Mouse (Mus musculus): Measurements from ENCODE around the gene Lrrc30. TPM values are rescaled to one million over a fixed set of nuclear protein-coding genes. Genes with fewer than 3 reads are reported as not detected.

Gene Lrrc30
- polyA plus RNA-seq, 1 experiment from 2014 or later = 0.11 TPM

DNA sequence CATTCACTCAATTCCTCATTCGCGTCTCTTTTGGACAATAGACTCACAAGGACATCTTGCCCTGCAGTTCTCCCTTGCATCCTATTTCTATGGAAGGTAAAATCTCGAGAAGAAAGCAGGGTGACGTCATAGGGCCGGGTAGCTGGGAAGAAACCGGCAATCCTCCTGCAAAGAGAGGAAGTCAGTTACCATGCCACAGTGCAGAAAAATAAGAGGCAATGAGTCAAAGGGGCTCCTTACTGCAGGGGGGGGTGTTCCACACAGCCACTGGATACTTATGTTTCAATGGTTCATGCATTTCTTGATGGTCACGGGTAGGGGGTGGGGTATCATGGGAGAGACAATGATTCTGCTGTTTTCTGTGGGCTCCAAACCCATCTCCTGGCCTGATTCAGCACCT, 49.1 kb downstream of the Lrrc30 start:
- 52% methylated on average over 7 of the region's 7 CpGs for WGBS
- Histone ChIP-seq H3K36me3 (ENCODE audit: control insufficient read depth, insufficient read depth, low read length) (no peaks in the 10 kb centered on the region), H3K27me3 (ENCODE audit: control insufficient read depth, insufficient read depth, low read length) (no peaks in the 10 kb centered on the region), H3K4me1 (ENCODE audit: control insufficient read depth in 2 of 2, insufficient read depth in 2 of 2, low read length in 2 of 2) (no peaks in the 10 kb centered on the region), H3K4me3 (ENCODE audit: control insufficient read depth in 1 of 2, insufficient read depth in 1 of 2, low read depth in 1 of 2, low read length in 2 of 2) (no peak overlapping the region), H3K9me3 (ENCODE audit: control insufficient read depth, low read length) (no peaks in the 10 kb centered on the region), H3K27ac (replicated peaks in 1 of 2; ENCODE audit: control insufficient read depth in 1 of 2, insufficient read depth in 1 of 2, low read depth in 2 of 2, low read length in 2 of 2) (no peak overlapping the region), H3K4me2 (ENCODE audit: low read length) (no peak overlapping the region), H3K9ac (ENCODE audit: low read length) (no peak overlapping the region)
- no peak for ATAC-seq (ENCODE audit: insufficient number of reproducible peaks, insufficient read depth, low FRiP score, low read depth)

DNA sequence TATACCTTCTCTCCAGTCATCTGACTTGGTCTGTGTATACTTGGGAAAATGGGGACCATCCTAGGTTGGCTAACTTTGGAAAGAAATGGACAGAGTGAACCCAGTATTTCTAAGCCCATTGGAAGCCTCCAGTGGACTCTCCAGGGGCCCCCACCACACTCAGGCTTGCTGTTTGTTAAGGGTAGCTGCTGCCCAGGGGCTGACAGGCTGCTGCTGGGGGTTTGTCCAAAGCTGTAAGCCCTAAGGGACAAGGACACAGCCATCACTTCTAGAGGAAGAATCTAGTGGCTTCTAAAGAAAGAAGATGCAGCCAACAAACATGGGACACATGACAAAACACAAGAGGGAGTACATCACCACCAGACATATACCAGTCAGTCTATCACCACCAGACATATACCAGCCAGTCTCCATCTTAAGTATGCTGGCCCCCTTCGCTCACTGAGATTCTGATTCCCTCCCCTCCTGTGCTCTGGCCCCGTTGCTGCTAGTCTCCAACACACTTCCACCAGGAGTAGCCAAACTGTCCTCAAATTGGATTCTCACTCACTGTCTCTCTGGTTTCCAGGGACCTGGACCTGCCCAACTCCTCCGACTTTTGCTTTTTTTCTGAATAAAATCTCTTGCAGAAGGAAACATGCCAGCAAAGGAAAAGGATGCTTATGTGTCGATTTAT, 49.7 kb downstream of the Lrrc30 start:
- H3K9me3 ChIP-seq (ENCODE audit: control insufficient read depth, low read length) = no peaks in the 10 kb centered on the region
- H3K4me3 ChIP-seq (ENCODE audit: control insufficient read depth in 1 of 2, insufficient read depth in 1 of 2, low read depth in 1 of 2, low read length in 2 of 2) = no peak overlapping the region
- H3K27me3 ChIP-seq (ENCODE audit: control insufficient read depth, insufficient read depth, low read length) = no peaks in the 10 kb centered on the region
- H3K36me3 ChIP-seq (ENCODE audit: control insufficient read depth, insufficient read depth, low read length) = no peaks in the 10 kb centered on the region
- ATAC-seq (ENCODE audit: insufficient number of reproducible peaks, insufficient read depth, low FRiP score, low read depth) = no peak
- WGBS = 68% methylated on average over 4 of the region's 4 CpGs
- no peak overlapping the region for H3K9ac ChIP-seq (ENCODE audit: low read length)
- no peak overlapping the region for H3K27ac ChIP-seq (replicated peaks in 1 of 2; ENCODE audit: control insufficient read depth in 1 of 2, insufficient read depth in 1 of 2, low read depth in 2 of 2, low read length in 2 of 2)
- no peaks in the 10 kb centered on the region for H3K4me1 ChIP-seq (ENCODE audit: control insufficient read depth in 2 of 2, insufficient read depth in 2 of 2, low read length in 2 of 2)
- H3K4me2 ChIP-seq (ENCODE audit: low read length) = no peak overlapping the region

DNA sequence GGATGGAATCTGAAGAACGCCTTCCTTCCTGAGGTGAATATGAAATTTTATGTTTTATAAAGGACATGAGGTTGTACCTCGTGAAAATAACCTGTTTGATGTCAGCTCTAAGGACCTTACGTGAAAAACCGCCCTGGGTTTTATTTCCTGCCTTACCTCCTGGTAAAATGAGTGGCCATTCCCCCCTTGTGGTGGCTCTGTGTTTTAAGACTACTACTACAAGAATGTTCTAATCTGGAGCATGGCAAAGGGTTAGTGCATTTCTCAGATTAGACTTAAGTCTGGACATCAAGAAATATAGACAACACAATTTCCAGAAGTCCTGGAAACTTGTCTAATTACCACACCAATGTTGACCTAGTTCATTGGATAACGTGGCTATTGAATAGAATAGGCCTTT, 50.7 kb downstream of the Lrrc30 start:
- no peak for ATAC-seq (ENCODE audit: insufficient number of reproducible peaks, insufficient read depth, low FRiP score, low read depth)
- WGBS = 64% methylated on average over 5 of the region's 5 CpGs
- no peaks in the 10 kb centered on the region for H3K27me3 ChIP-seq (ENCODE audit: control insufficient read depth, insufficient read depth, low read length)
- no peak overlapping the region for H3K27ac ChIP-seq (replicated peaks in 1 of 2; ENCODE audit: control insufficient read depth in 1 of 2, insufficient read depth in 1 of 2, low read depth in 2 of 2, low read length in 2 of 2)
- H3K4me1 ChIP-seq (ENCODE audit: control insufficient read depth in 2 of 2, insufficient read depth in 2 of 2, low read length in 2 of 2) = no peaks in the 10 kb centered on the region
- no peaks in the 10 kb centered on the region for H3K36me3 ChIP-seq (ENCODE audit: control insufficient read depth, insufficient read depth, low read length)
- H3K4me2 ChIP-seq (ENCODE audit: low read length) = no peak overlapping the region
- no peak overlapping the region for H3K9ac ChIP-seq (ENCODE audit: low read length)
- H3K4me3 ChIP-seq (ENCODE audit: control insufficient read depth in 1 of 2, insufficient read depth in 1 of 2, low read depth in 1 of 2, low read length in 2 of 2) = no peak overlapping the region
- no peaks in the 10 kb centered on the region for H3K9me3 ChIP-seq (ENCODE audit: control insufficient read depth, low read length)

Other genes starting within 250 kb of the Lrrc30 start
- gene Lama1, start 64.5 kb upstream of the Lrrc30 start, polyA plus RNA-seq (2014; fragmentation: Nextera tagmentation; extraction: Ambion mirVana) = 0.50 and 0.84 TPM in 2 replicates